Mouse (Mus musculus) v-Abl transformed pro-B cells (cell line): ENCODE results near the gene Sppl3.

Source experiments
- in situ Hi-C, 2 experiments: fragments of 400-800 bp; cut with MboI; formaldehyde crosslinking; loops; one replicate each; pipeline ENCODE4 v1.15.1; 2025; ENCODE audit not compliant: unreplicated experiment in 2 of 2

Gene Sppl3

GRCm38 (mm10) chr5:115029509-115029908 is 18.6 kb downstream of the Sppl3 start:
- in situ Hi-C loops: no loop called here

GRCm38 (mm10) chr5:115031576-115031975 is 20.6 kb downstream of the Sppl3 start:
- in situ Hi-C loops: no loop called here

GRCm38 (mm10) chr5:115032620-115033019 is 21.7 kb downstream of the Sppl3 start:
- in situ Hi-C loops: no loop called here

DNA sequence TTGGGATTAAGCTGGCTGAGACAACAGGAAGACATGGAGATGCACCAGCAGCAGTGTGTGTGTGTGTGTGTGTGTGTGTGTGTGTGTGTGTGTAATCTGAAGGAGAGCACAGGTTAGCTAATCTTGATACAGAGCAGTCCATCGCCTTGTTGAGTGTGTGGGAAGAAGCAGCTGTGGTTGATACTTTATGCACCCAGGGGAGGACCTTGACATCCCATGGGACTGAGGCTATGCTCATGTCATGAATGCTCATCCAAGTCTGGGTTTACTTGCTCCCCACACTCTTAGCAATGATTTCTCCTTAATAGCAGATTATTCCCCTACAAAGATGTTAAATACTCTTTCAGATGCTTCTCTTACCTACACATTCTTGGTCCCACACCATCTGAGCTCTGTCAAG is 24.3 kb downstream of the Sppl3 start:
- in situ Hi-C loops: no loop called here

GRCm38 (mm10) chr5:115037099-115037498 is 26.2 kb downstream of the Sppl3 start:
- in situ Hi-C loops: no loop called here

DNA sequence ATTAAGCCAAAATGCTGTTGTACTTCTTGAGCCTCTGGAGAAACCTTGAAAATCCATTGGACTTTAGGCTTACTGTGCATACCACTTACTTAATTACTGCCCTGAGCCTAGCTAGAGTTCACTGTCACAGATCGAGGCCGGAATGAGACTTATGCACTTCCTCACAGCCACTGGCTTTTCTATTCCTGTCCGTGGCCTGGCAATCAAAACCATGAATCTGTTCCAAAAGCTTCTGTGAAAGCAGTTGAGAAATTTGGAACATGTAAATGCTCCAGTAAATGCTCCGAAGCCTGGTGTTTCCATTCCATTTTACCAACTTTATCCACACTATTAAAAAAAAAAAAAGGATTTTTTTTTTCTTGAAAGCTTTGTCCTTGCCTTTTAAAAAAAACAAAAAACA is 29.8 kb downstream of the Sppl3 start:
- in situ Hi-C loops: no loop called here

- in situ Hi-C loops: no loop called here
These were observed 32.7 kb downstream of the Sppl3 start for GRCm38 (mm10) chr5:115043626-115044025.

DNA sequence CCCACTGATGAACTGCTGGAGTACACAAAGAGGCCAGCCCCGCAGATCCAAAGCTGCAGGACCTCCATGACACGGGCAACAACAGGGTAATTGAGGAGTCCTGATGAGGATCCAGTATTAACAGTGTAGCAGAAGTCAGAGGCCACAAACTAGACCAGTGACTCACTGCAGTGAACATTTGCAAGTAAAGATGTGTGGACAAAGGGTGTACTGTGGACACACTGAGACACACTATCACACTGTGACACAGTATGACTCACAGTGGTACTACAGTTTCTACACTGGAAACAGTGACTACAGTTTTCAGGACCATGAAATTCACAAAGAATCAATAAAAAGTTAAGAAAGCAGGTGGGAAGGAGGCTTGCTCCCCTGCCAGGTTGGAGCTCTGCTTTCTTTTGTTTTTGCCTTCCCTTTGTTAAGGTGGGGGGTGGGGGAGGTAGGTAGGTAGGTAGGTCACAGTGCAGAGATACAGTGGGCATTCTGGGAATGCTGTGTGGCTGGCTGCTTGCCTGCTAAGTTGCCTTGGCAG is 34.3 kb downstream of the Sppl3 start:
- in situ Hi-C loops: no loop called here

DNA sequence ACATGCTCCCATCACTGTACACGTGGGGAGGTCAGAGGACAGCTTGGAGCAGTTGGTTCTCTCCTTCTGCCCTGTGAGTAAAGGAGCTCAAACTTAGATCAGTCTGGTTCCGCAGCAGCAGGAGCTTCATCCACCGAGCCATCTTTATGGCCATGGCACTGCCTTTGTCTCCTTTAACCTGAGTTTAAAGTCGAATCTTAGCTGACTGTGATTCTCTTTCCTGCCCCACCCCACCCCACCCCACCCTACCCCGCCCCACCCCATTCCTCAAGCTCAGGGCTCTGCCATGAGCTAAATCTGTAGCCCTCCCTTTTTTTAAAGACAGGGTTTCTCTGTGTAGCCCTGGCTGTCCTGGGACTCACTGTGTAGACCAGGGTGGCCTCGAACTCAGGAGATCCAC is 38.8 kb downstream of the Sppl3 start:
- in situ Hi-C loops: no loop called here

GRCm38 (mm10) chr5:115050776-115051175 is 39.8 kb downstream of the Sppl3 start:
- in situ Hi-C loops: no loop called here

GRCm38 (mm10) chr5:115052546-115052945 is 41.6 kb downstream of the Sppl3 start:
- in situ Hi-C loops: no loop called here

GRCm38 (mm10) chr5:115053791-115054396 is 43.0 kb downstream of the Sppl3 start:
- in situ Hi-C loops: no loop called here

DNA sequence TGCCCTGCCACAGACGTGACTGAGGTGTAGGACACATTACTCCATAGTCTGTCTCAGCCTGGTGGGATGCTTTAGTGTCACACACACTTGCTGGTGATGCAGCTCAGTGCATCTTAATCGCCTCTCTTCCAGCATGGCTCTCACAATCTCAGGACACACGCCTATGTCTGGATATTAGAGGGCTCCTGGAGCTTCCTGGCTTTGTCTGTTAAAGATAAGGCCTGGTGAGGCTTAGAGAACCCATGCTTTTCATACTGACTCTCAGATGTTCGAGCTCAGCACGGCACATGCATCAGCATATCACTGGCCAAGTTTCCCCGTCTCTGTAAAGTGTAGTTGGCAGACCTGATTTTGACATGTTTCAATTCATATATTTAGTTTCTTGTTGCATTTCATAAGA is 44.5 kb downstream of the Sppl3 start:
- in situ Hi-C loops: no loop called here

DNA sequence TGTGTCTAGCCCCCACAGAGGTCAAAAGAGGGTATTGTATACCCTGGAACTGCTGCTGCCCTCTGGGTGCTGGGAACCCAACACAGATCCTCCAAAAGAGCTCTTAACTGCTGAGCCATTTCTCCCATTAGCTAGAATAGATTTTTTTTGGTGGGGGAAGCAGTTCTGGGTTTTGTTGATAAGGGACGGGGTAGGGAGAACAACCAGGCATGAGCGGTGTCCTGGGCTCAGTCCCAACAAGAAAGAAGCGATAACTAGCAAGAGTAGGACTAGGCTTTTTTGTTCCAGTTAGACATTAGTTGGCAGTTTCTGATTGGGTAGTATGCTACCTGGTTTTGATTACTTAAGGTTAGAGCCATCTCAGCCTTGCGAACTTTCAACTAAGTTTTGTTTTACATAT is 46.2 kb downstream of the Sppl3 start:
- in situ Hi-C loops: no loop called here

DNA sequence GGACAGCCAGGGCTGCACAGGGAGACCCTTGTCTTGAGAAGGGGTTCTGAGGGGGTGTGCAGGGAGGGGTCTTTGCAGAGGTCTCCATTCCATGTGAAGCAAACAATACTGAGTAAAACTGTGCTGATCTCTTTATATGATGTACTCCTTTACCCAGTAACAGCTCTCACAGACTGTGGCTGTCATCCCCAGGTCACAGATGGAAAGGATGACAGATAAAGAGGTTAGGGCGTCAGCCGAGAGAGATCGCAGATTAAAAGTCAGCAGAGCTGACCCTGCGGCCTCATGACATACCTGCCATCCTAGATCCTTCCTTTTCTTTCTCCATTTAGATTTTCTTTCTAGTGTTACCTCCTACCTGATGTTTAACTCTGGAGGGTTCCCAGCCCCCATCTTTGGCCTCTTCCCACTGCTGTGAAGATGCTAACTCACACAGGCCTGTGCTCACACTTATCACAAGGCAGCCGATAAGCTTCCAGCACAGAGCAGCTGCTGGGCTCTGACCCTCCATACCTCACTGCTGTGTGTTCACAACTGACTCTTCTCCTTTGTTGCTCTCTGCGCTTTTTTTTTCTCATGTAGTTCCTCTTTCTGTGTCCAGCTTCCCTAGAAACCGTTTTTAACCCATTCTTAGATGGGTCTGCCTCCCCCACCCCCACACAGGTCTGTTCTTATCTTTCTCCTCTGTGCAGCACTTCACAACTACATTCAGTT is 47.8 kb downstream of the Sppl3 start:
- in situ Hi-C loops: no loop called here

- in situ Hi-C loops: no loop called here
These were observed 49.2 kb downstream of the Sppl3 start for GRCm38 (mm10) chr5:115060067-115060695.

GRCm38 (mm10) chr5:115060977-115061376 is 50.0 kb downstream of the Sppl3 start:
- in situ Hi-C loops: no loop called here

DNA sequence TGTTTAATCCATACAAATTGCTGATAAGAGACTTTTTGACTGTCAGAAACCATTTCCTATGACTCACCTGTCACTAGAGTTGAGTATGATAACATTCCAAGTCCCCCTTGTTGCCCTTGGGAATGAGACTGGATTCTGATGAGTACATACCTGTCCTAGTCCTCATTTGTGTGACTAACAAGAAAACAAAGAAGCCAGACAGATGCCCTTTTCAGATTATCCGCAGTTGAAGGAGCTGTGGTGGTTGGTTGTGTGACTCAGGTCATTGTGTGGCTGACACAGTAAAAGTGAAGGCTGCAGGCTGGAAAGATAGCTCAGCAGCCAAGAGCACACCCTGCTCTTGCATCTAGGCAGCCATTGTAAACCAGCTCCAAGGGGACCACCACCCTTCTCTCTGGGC is 51.6 kb downstream of the Sppl3 start:
- in situ Hi-C loops: no loop called here

DNA sequence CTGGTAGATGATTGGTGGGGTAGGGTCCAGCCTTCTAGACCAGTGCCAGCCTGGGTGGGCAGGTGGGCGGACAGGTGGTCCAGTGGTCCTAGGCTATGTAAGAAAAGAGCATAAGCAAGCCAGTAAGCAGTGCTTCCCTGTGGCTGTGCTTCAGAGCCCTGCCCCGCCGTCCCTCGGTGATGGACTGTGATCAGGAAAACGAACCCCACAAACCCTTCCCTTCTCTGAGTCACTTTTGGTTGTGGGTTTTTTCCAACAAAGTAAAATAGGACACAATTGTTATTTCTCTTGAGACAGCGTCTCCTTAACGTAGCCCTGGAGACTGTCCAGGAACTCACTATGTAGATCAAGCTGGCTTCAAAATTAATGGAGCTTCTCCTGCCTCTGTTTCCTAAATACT is 52.5 kb downstream of the Sppl3 start:
- in situ Hi-C loops: no loop called here

GRCm38 (mm10) chr5:115066245-115066644 is 55.3 kb downstream of the Sppl3 start:
- in situ Hi-C loops: no loop called here

GRCm38 (mm10) chr5:115068671-115069421 is 57.9 kb downstream of the Sppl3 start:
- in situ Hi-C loops: no loop called here
